Mouse (Mus musculus) adrenal gland, postnatal 14 days (tissue): ENCODE measurements at regions not wholly inside any gene's neighbourhood (a gene's known extent, or its start where the extent isn't known, plus 50 kb on each side); places are given as distances from the start of the nearest gene placed in this dataset.
"Not testable (repeated sequence)": the region's sequence is repeated elsewhere in the genome, so short reads cannot be mapped to it uniquely, and the experiment has no call there.

ENCODE experiments used
- DNase-seq: peaks from one replicate; pipeline ENCODE4 v3.0.0; 2021; ENCODE audit warnings: mixed read lengths

GRCm38 (mm10) chr5:97831421-97831820 is 199.4 kb downstream of the Antxr2 start:
- DNase-seq, result no peak

DNA sequence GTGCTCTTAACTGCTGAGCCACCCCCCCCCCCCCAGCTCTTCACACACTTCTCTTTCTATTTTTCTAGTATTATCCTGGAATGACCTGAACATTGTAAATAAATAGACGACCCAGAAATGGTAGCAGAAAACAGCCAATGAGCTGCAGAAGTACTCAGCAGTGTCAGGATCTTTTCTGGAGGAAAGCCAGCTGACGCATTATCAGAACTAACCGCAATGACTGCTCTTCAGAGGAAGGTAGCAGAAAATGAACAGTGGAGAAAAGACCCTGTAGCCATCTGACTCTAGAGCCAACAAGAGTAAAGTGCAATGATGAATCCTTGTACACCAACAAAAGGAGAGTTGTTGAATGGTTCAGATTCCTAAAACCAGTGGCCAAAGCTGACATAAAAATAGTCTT is 213.4 kb downstream of the Antxr2 start:
- no peak for DNase-seq

DNA sequence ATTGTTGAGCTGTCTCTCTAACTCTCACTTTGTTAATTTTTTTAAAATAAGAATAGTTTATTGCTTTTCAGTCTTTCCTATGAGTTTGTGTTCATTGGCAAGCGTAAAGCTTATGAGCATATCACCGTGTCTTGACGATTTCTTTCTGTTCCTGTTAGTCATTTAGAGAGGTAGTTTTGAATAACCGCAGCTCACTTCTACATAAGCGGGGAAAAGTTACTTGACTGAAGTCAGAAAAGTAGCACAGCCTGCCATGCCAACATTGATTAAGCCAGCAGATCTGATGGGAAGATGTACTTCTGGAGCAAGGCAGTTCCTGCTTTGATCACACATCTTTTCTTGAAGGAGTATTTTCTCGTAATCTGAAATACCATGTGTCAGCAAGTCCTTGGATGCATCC is 215.5 kb downstream of the Antxr2 start:
- no peak for DNase-seq

GRCm38 (mm10) chr5:97814700-97815099 is 216.1 kb downstream of the Antxr2 start:
- no peak for DNase-seq

GRCm38 (mm10) chr5:97812611-97813350 is 218.1 kb downstream of the Antxr2 start:
- no peak for DNase-seq

- DNase-seq, result no peak
These were observed 221.8 kb downstream of the Antxr2 start for GRCm38 (mm10) chr5:97809007-97809406.

DNA sequence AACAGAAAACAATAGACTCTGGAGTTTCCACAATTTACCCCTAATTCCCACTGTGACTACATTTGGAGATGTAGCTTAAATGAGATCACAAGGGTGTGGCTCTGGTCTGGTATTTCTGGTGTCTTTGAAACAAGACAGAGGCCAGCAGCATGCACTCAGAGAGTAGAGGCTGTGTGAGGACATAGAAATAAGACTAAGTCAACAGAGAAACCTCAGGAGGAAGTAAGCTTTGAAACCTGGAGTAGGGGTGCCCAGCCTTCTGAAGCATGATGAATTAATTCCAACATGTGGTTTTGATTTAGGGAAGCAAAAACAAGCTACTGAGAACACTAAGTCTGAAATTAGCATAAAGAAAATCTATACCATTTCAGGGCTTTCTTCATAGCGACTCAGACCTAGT is 223.7 kb downstream of the Antxr2 start:
- no peak for DNase-seq

- DNase-seq, result no peak
These were observed 224.1 kb downstream of the Antxr2 start for GRCm38 (mm10) chr5:97806754-97807153.

DNA sequence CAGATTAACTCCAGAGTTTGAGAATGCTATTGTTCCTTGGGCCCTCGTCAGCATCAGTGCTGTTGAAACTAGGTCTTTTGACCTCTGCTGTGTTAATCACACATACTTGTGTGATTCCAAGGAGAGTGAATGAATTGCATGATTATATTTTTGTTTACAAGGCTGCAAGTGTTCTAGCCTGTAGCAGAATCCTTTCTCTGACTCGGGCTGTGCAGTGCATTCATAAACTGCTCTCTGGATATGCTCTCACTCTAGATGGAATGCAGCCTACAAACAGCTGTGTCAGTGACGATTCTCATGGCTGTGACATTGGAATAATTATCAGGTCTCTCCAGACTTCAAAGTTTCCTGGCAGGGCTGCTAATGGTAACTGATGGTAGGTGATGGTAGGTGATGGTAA is 230.8 kb downstream of the Antxr2 start:
- DNase-seq, result no peak

DNA sequence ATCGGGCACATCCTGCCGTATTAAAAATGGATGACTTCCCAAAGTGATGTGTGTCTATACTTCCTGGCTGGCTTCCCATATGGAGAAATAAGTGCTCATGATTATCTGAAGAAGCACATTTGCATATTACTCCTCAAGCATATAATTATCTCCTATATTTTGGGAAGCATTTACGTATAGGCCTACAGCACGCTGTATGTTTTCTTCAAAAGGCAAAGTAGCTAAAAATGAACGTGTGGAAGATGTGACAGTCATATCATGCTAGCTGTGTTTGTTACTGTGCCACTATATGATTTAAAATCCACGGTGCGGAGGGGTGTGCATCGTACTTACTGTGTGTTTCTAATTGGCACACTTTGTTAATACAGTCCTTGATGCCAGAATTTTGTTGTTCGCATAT is 242.7 kb downstream of the Antxr2 start:
- no peak for DNase-seq

DNA sequence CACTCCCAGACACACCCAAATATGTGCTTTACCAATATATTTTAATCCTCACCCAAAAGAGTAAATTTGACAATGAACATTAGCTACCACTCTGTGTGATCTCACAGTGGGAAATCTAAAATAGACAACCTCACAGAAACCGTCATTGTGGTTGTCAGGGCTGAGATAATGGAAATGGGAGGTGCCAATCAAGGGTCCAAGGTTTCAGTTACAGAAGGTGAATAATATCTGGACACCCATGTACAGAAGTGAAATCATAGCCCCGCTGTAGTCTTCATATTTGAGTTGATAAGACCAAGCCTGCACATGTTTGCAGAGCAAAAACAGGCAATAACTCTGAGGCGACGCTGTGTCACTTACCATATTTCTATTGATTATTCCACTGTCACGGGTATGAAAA is 243.8 kb downstream of the Antxr2 start:
- no peak for DNase-seq

DNA sequence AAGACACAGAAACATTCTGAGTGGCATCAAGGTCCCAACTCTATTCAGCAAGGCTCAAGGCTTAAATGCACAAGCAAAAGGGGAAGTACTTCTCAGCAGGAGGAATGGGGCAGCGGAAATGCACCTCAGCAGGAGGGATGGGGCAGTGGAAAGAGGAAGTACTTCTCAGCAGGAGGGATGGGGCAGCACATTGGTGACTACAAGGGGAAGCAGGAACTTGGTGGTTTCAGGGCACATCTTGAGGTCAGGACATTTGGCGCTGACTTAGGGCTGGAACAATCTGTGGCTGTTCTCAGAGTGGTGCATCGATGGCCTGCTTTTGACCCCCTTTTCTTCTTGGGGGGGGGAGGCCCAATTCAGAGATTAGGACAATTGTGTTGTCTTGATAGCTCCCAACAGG is 255.7 kb downstream of the Antxr2 start:
- not testable (repeated sequence) for DNase-seq

GRCm38 (mm10) chr5:97773451-97773850 is 257.4 kb downstream of the Antxr2 start:
- not testable (repeated sequence) for DNase-seq

DNA sequence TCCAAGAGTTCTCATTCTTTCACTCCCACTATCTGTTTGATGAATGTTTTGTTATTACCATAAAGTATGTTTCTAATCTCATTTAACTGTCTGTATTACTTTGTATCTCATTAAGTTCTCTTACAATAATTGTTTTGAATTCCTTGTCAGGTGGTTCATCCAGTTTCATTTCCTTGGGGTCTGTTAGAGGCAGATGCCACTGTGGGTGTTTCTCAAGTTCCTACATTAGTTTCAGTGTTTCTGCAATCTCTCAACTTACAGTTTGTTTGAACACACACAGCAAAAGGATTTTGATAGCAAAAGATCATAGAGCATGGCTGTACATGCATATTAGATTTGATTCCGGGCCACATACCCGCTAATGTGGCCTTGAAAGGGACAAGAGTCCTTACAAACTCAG is 280.5 kb upstream of the Gk2 start:
- DNase-seq, result no peak

DNA sequence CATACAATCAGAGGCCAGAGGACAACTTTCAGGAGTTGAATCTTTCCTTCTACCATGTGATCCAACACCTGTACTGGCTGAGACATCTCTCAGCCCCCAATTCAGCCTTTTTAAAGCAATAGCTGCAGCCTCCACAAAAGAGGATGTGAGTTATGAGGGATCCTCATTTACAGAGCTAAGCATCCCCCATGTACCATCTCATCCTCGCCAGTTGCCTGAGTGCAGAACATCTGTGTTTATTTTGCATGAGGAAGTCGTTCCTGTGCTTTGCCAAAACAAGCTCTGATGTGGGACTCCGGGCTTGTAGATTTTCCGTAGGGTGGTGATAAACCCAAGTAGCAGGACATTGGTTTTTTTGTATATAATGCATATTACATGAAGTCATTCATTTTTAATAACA is 274.1 kb upstream of the Gk2 start:
- DNase-seq, result no peak

DNA sequence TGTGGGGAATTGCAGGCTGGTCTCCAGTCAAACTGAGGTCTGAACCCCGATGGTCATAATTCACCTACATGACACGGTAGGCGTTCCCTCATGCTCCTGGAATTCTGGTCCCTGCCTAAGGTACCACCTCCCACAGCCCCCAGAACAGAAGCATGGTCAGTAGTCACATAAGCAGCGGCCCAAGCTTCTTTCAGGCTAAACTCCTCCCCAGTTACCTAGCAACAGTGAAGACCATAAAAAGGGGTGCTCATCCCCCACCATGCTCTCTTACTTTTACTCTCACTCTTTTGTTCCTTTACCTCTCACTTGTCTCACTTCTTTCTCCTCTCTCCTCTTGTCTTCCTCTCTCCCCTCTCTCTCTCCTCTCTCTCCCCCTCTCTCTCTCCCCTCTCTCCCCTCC is 262.5 kb upstream of the Gk2 start:
- DNase-seq, result not testable (repeated sequence)

- DNase-seq, result no peak
These were observed 248.4 kb upstream of the Gk2 start for GRCm38 (mm10) chr5:97705270-97705669.

GRCm38 (mm10) chr5:97700507-97700906 is 243.7 kb upstream of the Gk2 start:
- no peak for DNase-seq

DNA sequence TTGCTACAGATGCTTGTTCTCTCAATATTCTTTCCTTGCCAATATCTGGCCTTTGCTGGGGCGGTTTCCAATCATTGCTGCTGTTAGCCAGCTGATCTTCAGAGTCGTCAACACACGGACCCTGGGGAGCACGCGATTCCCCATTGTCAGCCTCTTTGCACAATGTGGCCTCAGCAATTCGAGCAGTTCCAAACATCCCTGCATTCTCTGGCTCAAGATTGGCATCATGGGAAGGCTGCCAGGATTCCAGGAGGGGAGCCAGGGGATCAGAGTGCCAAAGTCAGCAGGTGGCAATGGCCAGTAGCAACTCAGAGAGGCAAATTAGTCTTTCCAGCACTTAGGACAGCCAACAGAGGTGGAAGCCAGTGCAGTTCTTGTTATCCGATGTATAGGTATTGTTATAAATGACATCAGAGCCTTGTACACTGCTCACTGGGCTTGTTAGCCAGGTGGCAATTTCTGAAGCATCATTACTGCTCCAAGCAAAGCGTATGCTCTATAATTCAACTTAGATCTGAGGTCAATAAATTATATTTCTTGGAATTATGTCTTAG is 240.8 kb upstream of the Gk2 start:
- peak; percentile 70 for DNase-seq

DNA sequence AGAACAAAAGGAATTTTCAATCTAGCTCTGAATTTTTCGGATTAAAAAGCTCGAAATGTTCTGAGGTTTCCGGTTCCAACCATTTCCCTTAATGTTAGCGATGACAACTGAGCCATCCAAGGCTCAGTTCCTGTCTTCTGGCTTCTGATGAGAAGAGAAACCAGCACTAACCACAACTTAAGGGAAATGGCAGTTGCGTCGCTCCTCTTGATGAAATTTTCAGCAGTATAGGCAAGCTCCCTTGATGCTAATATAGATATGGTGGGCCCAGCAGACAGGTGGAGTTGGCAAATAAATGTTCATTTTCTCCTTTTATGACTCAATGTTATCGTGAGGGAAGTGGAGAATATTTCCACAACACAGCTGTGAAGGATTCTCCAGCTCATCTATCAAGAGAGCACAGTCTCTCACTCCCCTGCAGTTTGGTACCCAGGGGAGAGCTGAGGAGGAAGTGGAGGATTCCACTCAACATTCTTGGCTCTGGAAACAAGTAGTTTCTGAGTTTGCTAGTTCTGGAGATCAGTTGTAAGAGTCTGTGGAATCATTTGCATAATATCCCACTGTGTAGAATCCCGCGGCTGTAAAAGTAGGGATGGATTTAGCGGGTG is 236.6 kb upstream of the Gk2 start:
- no peak for DNase-seq

GRCm38 (mm10) chr5:97685443-97685842 is 228.6 kb upstream of the Gk2 start:
- no peak for DNase-seq

DNA sequence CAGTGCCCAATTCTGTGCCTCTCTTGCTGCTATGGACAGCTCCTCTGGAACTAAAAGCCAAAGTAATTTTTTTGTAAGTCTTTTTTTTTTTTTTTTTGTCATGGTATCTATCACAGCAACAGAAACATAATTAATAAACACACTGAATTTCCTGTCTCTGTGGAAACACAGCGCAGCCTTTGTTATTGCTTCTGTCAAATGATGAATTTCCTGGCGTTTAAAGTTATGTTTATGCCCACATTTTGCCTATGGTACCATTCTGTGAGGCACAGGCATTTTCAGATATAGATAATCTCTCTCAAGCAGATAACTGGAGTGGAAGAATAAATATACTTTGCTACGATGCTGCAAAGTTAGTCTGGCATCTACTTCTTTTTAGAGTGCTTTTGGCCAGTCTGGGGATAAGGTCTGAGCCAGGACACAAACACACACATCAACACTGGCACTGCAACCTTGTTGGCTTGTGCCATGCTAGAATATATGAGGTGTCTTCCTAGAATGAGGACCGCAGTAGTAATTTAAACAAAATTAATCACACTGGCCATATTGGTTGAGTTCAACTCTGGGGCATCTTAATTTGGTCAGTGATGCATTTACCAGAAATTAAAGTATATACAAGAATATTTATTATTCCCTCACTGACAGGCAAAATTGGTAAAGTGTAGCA is 227.9 kb upstream of the Gk2 start:
- no peak for DNase-seq

DNA sequence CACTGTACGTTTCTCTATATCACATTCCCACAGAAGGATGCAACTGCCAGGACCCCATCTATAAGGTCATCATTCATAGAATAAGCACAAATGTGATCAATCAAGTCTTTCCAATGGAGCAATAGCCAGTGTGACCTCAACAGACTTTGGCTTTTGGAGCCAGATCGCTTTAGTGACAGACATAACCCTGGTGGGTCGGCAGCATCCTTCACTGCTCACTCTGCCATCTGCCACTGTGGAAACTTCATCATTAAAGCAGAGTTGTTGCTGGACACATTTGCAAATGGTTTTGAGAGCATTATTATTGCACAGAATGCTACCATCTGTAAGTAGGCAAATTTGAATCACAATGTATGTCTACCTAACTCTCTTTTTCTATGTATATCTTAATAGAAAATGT is 212.9 kb upstream of the Gk2 start:
- no peak for DNase-seq
